Mouse (Mus musculus): ENCODE results near the gene Acvr1b. TPM values are rescaled to one million over a fixed set of nuclear protein-coding genes. Genes with fewer than 3 reads are reported as not detected.
A peak's percentile ranks its signal among the peaks of the same experiment; 100 is the strongest.

Acvr1b gene
- polyA plus RNA-seq, 1 experiment: 5.3 TPM

DNA sequence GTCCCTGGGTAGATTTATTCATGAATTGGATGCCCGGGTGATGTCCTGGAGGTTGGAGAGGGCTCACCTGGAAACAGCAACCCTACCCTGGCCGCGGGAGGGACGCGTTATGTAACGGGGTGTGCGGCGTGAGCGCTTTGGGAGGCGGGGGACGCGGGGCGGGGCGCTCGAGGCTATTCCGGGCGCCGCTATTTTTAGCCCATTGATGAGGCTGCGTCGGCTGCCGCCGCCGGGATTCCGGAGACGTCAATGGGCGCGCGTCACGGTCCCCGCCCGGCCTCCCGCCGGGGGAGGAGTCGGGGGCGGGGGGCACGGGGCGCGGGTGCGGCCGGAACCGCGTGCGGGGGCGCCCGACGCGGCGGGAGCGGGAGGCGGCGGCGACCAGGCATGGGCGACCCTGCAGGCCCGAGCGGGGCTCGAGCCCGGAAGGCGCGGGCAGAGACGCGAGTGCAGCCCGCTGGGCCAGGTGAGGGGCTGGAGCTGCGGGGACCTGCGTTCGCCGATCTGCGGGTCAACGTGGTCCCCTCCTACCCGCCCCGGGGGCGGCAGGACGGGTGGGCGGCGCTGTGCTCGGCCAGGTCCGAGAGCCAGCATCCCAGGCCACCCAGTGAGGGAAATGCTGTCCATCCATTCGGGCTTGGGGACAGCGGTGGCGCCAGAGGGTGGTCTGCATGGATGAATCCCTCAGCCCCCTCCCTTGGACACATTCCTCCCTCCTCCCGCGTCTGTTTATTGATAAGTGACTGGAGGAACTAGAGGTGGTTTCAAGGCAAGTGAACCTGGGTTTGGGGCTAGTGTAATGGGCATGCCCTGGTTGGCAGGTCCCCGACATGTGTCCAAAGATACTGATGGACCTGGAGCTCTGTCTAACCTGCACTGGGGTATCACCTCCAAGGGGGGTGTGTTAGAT is 80.3 kb downstream of the Acvr1b start, which contains the start of gene Nr4a1:
Nr4a1 (plus strand) TSS at position 384 of the 910 bp plus-strand sequence.
- H3K27me3 ChIP-seq (ENCODE audit: control insufficient read depth, insufficient read depth, insufficient read length): no peaks in the 10 kb centered on the region
- peak within 1 kb of the TSS; percentile 93 for H3K4me2 ChIP-seq (ENCODE audit: low read depth)
- TF ChIP-seq MYOG (IDR thresholded peaks at IDR 0.05; ENCODE audit: control insufficient read depth in 1 of 3, insufficient read depth in 1 of 3, insufficient read length in 2 of 3, low read depth in 2 of 3) (peak in 1 of 3 experiments; percentile 30), SRF (IDR thresholded peaks at IDR 0.05; ENCODE audit: control insufficient read depth, insufficient read length, low read depth) (no peak), POLR2A (IDR thresholded peaks at IDR 0.05; ENCODE audit: insufficient read length, low read depth) (peak; percentile 59), MAX (IDR thresholded peaks at IDR 0.05; ENCODE audit: low read depth) (no peak), E2F4 (IDR thresholded peaks at IDR 0.05; ENCODE audit: insufficient read depth) (no peak)
- peak within 1 kb of the TSS; percentile 22 for H3ac ChIP-seq (ENCODE audit: control insufficient read depth, insufficient read length)
- H3K4me3 ChIP-seq: peak within 1 kb of the TSS; percentile 31
- H3K36me3 ChIP-seq (ENCODE audit: control insufficient read depth, insufficient read depth): no peaks in the 10 kb centered on the region
- no peaks in the 10 kb centered on the region for H3K79me2 ChIP-seq (ENCODE audit: control insufficient read depth, insufficient read depth)

DNA sequence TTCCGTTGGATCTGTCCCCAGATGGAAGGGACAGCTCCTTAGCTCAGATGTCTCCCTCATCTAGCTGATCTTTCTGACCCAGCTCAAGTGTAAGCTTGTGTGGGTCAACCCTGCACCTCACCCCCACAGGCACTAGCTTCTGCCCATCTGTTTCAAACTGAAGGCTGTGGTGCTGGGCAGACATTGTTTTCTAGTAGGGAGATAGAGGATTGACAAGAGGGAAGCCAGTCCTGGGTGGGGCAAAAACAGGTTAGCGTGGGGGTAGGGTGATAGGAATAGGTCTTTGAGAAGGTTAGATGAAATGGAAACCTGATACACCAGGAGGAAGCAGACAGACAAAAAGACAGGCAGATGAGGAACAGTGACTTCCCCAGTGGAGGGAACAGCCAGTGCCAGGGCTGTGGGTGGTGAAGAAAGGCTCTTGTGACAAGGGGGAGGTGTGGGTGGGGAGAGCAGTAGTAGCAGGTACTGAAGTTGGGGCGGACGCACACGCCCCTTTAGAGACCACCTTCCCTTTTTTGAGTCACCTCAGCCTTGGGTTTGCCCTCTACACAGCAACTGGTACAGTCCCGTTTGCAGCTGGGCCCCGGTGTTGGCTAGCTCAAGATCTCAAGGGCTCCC is 82.1 kb downstream of the Acvr1b start:
- Histone ChIP-seq H3ac (ENCODE audit: control insufficient read depth, insufficient read length) (no peak overlapping the region), H3K4me2 (ENCODE audit: low read depth) (peak overlapping the region; percentile 93), H3K36me3 (ENCODE audit: control insufficient read depth, insufficient read depth) (no peaks in the 10 kb centered on the region), H3K4me3 (peak overlapping the region; percentile 31), H3K79me2 (ENCODE audit: control insufficient read depth, insufficient read depth) (no peaks in the 10 kb centered on the region), H3K27me3 (ENCODE audit: control insufficient read depth, insufficient read depth, insufficient read length) (no peaks in the 10 kb centered on the region)
- TF ChIP-seq MYOG (IDR thresholded peaks at IDR 0.05; ENCODE audit: control insufficient read depth in 1 of 3, insufficient read depth in 1 of 3, insufficient read length in 2 of 3, low read depth in 2 of 3) (no peak), MYOD1 (IDR thresholded peaks at IDR 0.05; ENCODE audit: control insufficient read depth in 1 of 3, insufficient read length in 2 of 3, low read depth in 2 of 3) (no peak), TCF12 (IDR thresholded peaks at IDR 0.05; ENCODE audit: insufficient read depth, poor library complexity, severe bottlenecking) (no peak), TCF3 (IDR thresholded peaks at IDR 0.05; ENCODE audit: insufficient read length, low read depth) (no peak), POLR2AphosphoS2 (IDR thresholded peaks at IDR 0.05; ENCODE audit: insufficient read length, low read depth) (no peak), E2F4 (IDR thresholded peaks at IDR 0.05; ENCODE audit: insufficient read depth) (no peak), CEBPB (IDR thresholded peaks at IDR 0.05; ENCODE audit: insufficient read depth, poor library complexity, severe bottlenecking) (no peak), USF1 (IDR thresholded peaks at IDR 0.05; ENCODE audit: low read depth) (no peak), MAX (IDR thresholded peaks at IDR 0.05; ENCODE audit: low read depth) (no peak), REST (IDR thresholded peaks at IDR 0.05; ENCODE audit: insufficient read depth, insufficient read length) (no peak), SRF (IDR thresholded peaks at IDR 0.05; ENCODE audit: control insufficient read depth, insufficient read length, low read depth) (no peak), POLR2A (IDR thresholded peaks at IDR 0.05; ENCODE audit: insufficient read length, low read depth) (no peak)

DNA sequence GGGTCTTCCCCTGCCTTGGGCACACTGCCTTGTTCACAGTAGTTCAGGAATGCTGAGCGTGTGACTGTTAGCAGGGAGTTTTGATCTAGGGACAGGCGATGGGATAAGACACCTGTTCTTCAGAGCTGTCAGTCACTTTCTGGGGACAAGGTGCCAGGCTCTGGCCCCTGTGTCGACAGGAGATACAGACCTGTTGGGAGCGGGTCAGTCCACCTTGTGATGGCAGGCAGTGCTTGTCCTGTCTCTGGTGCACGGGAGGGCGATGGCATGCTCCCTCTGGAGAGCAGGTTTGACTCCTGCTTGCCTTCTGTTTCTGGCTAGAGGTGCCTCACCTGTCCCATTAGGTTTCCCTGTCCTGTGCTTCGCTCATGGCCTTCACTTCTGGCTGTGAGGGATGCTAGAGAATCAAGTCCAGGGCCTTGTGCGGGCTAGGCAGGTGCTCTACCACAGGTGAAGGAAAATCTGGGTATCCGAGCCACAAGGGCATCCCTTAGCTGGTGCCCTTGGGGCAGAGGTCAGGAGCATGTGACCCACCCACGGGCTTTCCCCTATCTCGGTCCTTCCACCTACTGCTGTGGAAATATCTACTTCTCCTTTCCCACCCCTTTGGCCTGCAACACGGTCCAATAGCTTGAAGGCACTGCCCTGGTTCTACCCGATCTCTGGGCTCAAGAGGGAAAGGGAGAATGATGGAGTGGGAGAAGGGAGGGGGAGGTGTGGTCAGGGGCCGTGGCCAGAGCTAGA is 82.8 kb downstream of the Acvr1b start:
- H3K4me2 ChIP-seq (ENCODE audit: low read depth): peak overlapping the region; percentile 18
- no peak for TF ChIP-seq CEBPB (IDR thresholded peaks at IDR 0.05; ENCODE audit: insufficient read depth, poor library complexity, severe bottlenecking)
- TF ChIP-seq SRF (IDR thresholded peaks at IDR 0.05; ENCODE audit: control insufficient read depth, insufficient read length, low read depth): no peak
- no peak for TF ChIP-seq MYOD1 (IDR thresholded peaks at IDR 0.05; ENCODE audit: control insufficient read depth in 1 of 3, insufficient read length in 2 of 3, low read depth in 2 of 3)
- no peak for TF ChIP-seq POLR2A (IDR thresholded peaks at IDR 0.05; ENCODE audit: insufficient read length, low read depth)
- no peak for TF ChIP-seq TCF3 (IDR thresholded peaks at IDR 0.05; ENCODE audit: insufficient read length, low read depth)
- H3ac ChIP-seq (ENCODE audit: control insufficient read depth, insufficient read length): no peak overlapping the region
- H3K27me3 ChIP-seq (ENCODE audit: control insufficient read depth, insufficient read depth, insufficient read length): no peaks in the 10 kb centered on the region
- H3K79me2 ChIP-seq (ENCODE audit: control insufficient read depth, insufficient read depth): no peaks in the 10 kb centered on the region
- no peaks in the 10 kb centered on the region for H3K36me3 ChIP-seq (ENCODE audit: control insufficient read depth, insufficient read depth)
- H3K4me3 ChIP-seq: no peak overlapping the region

DNA sequence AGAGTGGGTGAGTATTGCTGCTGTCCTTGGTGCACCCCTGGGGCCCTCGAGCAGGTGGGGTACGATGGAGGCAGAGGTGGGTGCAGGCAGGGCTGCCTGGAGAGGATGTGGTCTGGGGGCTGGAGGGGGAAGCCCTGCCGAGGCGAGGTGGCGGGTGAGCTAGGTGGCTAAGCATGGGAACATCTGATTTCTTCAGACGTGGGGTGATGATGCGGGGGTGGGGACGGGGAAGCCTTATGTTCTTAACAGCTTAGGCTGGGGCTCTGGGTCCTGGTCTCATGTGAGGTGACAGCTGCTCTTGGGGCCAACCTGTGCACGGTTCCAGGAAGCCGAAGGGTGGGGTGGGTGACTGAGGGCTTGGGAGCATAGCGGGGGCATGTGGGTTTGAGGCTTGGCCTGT is 84.6 kb downstream of the Acvr1b start:
- H3K4me3 ChIP-seq: no peak overlapping the region
- no peak overlapping the region for H3ac ChIP-seq (ENCODE audit: control insufficient read depth, insufficient read length)
- H3K27me3 ChIP-seq (ENCODE audit: control insufficient read depth, insufficient read depth, insufficient read length): no peaks in the 10 kb centered on the region
- no peak overlapping the region for H3K4me2 ChIP-seq (ENCODE audit: low read depth)
- H3K79me2 ChIP-seq (ENCODE audit: control insufficient read depth, insufficient read depth): no peaks in the 10 kb centered on the region
- no peaks in the 10 kb centered on the region for H3K36me3 ChIP-seq (ENCODE audit: control insufficient read depth, insufficient read depth)
- TF ChIP-seq MYOG (IDR thresholded peaks at IDR 0.05; ENCODE audit: control insufficient read depth in 1 of 3, insufficient read depth in 1 of 3, insufficient read length in 2 of 3, low read depth in 2 of 3) (peak in 1 of 3 experiments; percentile 73), REST (IDR thresholded peaks at IDR 0.05; ENCODE audit: insufficient read depth, insufficient read length) (no peak), MYOD1 (IDR thresholded peaks at IDR 0.05; ENCODE audit: control insufficient read depth in 1 of 3, insufficient read length in 2 of 3, low read depth in 2 of 3) (peak in 1 of 3 experiments; percentile 62)

Data from myocyte (in vitro differentiated cells).